Mouse (Mus musculus): ENCODE measurements around the gene Gtf2e1.

GRCm38 (mm10) chr16:37498581-37498980 is 41.0 kb downstream of the Gtf2e1 start:
- TF ChIP-seq CTCF (IDR thresholded peaks at IDR 0.05; ENCODE audit: low read depth) (no peak), EP300 (IDR thresholded peaks at IDR 0.05; ENCODE audit: low read depth) (no peak)
